Mouse (Mus musculus): ENCODE data around the gene Esrp2.

The Esrp2 gene

DNA sequence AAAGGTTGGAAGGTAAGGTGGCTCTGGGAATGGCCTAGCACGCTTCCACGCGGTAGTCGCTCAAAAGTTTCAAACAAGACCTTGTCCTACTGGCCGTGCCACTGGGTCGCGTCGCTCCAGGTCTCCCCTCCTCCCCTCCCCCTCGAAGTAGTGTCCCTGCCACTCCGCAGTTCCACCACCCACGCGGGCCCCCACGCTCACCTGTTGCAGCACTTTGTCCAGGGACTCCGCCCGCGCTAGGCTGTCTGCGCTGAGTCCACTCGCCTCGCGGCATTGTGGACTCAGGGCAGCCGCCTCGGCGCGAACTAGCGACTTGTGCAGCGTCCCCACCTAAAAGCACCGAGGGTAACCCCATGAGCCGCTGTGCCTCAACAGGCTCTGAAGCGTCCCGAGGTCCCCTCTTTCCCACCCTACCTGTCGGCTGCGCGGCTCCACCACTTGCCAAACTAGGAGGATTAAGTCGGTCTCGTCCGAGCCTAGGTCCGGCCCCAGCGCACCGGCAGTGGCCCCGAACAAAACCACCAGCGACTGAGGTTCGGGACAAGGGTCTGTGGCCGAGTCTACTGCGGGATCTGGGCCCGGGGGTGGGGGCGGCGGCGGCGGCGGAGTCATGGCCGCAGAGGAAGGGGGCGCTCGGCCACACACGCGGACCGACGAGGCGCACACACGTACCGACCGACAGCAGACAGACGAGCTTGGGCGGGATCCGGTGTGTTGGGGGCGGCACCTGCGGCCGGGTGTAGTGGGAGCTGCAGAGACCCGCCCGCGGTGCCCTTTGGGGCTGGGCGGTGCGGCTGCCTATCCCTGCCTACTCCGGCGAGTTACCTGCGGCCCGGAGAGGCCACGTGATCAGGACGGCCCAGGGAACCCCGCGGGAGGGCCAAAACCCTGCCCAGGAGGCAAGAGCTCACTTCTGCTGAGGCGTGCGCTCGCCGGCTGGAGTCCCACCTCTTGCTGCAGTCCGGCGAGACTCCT, at the start of gene Esrp2:
Esrp2 (minus strand) TSS at position 819 of the 975 bp plus-strand sequence.
- peak; percentile 83 to 96 for DNase-seq

DNA sequence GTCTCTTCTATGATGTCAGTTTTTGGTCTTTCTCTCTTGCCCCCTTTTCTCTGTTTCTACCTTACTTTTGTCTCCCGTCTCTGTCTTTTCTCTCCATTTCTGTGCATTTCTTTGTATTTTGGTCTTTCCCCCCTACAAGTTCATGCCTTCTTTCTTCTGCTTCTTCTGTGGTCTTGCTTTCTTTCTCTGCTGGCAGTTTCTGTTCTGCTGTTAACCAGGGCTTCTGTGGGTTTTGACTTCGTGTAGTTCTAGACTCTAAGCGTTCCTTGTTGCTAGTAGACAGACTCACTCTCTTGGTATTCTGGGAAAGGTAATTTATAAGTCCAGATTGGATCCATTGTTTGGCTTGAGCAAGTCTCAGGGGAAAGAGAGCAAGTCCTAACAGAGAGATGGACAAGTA, 49.6 kb upstream of the Esrp2 start:
- DNase-seq = no peak

DNA sequence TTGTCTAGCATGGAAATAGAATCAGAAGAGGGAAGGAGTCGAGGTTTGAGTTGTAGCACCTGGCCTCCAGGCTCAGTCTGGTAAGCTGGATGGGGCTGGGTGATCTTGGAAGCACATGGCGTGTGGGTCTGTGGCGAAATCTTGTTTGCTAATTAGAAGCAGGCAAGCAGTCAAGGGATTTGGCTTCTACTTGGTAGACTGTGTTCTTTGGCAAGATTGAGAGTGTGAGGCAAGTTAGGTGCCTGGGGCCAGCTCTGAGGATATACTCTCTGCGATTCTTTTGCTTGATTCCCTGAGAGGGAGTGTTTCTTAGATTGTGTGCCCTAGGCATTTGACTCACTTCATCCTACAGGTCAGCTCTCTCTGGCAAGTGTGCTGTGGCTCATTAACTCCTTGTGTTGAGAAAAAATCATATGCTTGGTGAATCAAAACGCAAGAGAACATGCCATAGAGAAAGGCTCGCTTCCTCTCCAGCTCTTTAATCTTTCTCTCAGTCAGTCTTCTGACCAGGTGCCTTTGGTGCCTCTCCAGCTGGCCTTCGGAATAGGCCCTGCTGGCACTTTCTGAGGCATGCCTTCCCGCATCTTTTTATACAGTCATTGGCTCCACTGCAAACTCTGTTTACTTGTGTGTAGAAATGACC, 49.0 kb upstream of the Esrp2 start:
- peak in 1 of 2 experiments; percentile 29 for DNase-seq

DNA sequence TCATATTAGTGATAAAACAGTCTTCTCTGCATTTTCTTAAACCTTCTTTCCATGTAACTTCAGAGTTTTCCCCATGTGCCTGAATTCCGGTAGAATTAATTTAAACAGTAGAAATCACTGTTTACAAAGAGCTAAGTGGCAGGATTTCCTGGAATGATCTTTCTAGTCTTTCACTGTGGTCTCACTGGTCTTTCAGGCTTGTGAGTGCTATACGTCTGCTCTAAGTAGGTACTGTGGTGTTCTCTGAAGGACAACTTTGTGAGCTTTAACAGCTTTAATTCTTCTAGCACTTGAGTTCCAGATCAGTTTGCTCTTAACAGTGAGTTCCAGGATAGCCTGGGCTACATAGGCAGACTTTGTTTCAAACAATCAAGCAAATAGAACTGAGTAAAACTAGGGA, 41.7 kb upstream of the Esrp2 start:
- DNase-seq = no peak

DNA sequence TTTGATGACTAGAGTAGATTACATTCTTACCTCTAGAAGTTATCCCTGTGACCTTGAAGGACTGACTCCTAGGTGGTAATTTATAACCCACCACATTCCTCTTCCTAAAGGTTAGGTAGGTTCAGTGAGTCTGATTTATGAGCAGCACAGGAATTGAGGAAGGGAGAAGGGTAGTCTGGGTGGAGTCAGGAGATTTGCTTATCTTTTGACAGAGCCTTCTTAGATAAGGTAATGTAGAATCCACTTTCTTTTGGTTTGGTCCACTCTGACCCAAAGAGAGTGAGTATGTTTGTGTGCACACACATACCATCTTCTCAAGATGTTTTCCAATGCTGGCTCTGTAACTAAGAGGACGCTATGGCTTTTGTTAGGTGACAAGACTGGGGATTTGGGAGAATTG, 40.8 kb upstream of the Esrp2 start:
- no peak for DNase-seq

DNA sequence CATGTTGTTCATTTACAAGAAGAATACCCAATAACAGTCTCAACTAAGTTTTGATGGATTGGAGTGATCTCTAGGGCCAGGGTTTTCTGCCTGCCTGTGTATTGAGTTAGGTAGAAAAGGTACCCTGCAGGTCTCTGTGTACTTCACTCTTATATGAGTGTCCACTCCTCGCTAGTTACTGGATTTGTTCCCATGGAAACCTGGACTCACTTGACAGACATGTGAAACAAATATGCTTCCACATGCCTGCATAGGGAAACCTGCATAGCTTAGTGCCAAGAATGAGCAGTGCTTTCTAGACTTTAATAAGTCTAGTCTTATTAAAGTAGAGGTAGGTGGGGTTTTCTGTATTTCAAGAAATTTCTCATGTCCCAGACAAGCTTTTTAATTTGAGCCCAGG, 40.1 kb upstream of the Esrp2 start:
- DNase-seq = peak in 1 of 2 experiments; percentile 3

DNA sequence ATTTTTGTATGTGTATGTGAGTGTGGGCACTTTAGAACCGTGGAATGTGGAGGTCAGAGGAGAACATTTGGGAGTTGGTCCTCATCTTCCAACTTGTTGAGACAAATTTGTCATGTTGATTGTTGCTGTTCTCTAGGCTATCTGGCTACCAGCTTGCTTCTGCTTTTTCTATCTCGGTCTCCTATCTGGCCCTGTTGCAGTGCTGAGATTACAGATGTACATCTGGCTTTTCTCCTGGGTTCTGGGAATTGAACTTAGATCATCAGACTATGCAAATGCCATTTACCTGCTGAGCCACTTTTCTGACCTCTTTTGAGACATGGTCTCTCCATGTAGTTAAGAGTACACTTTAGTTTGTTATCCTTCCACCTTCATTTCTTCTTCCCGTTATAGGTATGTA, 36.8 kb upstream of the Esrp2 start:
- no peak for DNase-seq

DNA sequence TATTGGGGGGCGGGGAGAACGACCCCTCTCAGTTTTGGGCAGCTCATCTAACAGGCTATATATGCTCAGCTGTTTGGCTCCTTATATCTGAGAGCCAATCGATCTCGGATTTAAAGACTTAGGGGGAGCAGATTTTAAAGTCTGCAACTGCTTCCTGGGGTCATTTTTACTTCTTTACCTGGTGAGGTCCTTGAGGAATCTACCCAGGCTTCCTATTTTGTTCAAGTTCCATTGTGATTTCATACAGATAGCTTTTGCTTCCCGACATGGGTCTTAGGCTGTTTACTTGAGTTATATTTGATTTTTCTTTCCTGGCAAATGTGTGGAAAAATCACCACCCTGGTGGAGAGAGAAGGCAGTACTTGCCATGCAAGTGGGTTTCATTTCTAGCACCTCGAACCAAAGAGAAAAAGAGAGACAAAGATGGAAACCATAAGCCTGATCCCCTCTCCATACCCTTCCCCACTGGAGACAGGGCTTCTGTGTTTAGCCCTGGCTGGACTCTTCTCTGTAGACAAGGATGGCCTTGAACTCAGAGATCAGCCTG, 33.2 kb upstream of the Esrp2 start:
- peak in 1 of 2 experiments; percentile 2 for DNase-seq

DNA sequence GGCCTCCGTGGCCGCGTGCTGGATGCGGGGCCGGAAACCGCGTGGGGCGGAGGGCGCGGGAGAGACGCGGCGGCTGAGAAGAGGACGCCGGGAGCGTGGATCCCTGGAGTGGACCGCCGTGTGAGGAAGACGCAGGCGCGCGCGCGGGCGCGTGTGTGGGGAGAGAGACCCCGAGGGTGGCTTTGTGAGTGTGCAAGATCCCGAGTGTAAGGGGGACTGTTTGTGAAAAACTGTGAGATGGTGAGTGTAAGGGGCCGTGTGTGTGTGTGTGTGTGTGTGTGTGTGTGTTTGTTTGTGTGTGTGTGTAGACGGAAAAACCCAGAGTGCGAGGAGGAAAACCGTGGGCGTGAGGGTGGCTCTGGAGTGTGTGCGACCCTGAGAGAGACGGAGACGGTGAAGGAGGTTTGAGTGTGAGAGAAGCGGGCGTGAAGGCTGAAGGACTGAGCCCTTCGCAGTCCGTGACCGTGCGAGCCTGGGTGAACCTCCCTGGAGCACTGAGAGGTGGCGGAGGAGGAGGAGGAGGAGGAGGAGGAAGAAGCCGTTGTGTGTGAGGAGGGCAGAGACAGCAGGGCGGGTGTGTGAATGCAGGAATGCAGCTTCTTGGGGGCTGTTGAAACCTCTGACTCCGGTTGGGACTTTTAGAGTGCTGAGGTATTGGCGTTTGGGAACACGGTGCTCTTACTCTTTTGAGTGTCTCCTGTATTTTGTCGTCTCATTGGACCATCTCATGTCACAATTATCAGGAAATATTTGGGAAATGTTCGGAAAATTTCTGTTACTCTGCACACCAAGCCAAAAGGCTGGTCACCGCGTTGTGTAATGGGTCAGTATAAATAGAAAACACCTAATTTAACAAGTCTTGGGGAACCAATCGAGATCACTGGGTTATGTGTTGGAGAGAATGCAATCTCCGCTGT, 32.5 kb upstream of the Esrp2 start:
- peak; percentile 39 to 45 for DNase-seq

DNA sequence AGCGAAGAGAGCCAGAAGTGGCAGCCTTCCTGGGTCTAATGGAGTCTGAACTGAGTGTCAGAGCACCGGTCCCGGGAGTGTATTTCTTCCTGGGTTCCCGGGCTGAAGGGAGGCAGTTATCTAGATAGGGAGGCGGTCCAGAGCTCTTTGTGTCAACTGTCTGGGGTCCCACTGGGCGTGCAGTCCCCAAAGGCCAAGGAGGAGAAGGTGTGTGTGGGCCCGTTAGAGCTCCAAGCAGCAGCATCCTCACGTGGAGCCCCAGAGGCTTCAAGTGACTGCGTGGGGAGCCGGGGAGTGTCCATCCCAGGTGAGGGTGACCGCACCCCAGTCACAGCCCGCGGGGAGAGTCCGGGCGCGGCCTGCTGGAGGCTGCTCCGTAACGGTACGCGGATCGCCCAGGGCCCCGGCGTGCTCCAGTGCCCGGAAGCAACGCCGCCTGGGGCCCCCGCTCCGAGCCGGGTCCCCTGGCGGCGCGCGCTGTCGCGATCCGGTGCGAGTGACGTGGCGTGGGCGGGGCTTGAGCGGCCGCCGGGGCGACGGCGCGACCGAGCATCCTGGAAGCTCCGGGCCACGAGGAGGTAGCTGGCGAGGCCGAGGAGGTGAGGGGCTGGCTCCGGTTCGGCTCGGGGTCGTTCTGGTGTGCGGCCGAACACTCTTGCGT, 31.7 kb upstream of the Esrp2 start, which contains the start of gene Slc7a6:
Slc7a6 (plus strand) TSS at position 502 of the 661 bp plus-strand sequence.
- DNase-seq = peak; percentile 89

DNA sequence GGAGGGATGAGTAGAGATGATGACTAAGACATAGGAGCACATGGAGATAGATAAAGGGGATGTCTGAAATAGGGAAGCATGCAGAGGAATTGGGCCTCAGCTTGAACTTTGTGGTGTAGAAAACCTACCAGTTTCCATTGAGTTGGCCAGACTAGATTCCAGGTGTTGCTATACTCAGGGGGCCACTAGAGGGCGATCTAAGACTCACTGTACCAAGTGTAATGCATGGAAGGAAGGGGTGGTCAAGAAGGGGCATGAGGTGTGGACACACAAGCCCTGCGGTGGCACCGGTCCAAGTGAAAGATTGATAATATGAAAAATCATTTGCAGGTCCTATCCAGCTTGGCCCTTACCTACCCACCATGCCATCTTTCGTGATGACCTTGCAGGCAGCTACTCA, 28.7 kb upstream of the Esrp2 start:
- DNase-seq = peak; percentile 35 to 80

DNA sequence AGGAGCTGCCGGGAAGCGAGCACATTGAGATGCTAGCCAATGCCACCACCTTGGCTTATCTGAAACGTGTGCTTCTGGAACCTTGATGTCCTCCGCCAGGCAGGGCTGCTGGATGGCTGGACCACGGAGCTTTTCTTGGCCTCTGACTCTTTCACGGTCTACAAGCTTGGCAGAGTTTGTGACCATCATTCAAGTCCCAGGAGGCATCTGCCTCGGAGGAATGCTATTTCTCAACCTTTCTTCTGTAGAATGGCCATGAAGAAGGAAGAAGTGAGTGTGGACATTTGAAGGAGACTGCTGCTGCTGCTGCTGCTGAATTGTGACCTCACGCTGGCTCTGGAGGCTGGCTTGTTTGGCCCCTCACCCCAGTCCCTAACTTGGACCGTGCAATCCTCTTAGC, 26.5 kb upstream of the Esrp2 start:
- DNase-seq = no peak

DNA sequence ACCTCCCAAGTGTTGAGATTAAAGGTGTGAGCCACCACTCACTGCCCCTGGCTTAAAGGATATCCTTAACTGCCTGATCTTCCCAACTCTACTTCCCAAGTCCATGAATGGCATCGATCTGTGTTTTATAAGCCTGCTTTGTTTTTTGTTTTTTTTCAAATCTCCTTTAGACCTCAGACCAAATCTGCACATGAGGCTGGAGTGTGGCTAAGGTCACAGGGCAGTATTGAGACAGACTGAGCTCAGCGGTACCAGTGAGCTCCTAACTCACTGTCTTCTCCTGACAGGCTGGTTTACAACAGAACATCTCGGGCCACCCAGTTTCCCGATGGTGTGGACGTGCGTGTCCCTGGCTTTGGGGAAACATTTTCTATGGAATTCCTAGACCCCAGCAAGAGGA, 23.1 kb upstream of the Esrp2 start:
- peak in 1 of 2 experiments; percentile 17 for DNase-seq

DNA sequence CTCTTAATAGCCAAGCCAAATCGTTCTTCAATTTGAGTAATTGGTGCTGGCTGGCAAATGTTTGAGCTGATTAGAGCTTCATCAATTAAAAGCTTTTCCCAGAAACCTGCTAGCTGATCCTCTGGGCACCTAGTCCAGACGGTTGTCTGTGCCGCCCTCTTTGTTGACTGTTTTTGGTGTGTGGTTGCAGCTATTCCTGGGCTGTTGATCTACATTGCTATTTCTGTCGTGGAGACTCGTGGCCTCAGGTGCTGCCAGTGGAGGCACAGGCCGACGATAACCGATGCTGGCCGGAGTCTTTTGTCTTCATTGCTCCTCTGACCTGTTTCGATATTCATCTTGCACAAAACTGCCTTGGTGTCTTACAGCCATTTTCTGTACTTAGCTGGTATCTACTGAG, 21.6 kb upstream of the Esrp2 start:
- DNase-seq = no peak

DNA sequence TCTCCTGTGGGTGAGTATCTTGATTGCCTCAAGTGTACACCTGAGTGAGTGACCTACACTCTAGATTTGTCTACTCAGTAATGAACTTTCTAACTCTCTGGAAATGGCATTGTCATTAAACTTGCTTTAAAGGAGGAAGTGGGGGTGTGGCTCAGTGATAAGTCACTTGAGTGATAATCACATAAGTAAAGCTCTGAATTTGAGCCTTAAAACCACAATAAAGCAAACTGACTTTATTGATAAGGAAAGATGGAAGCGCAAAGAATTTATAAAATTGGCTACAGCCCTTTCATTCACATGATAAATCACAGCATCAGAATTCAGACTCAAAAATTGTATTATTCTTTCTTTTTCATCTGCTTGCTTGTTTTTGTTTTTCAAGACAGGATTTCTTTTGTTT, 20.6 kb upstream of the Esrp2 start:
- no peak for DNase-seq

DNA sequence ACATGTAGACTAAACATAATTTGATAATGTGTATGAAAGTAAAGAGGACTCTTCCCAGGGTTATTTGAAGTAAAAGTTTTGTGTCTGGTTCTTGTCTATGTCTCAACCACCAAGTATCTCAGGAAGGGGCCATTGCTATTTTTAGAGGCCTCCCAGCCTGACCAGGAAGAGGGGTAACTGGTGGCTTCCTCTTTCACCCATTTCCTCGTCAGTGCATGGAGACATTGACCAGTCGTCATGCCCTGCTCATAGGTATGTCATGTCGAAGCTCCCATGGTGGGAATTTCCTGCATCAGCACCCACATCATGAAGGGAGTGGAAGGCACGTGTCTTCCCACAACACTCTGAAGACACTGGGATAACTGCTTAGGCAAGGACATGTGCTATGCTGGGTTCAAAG, 16.1 kb upstream of the Esrp2 start:
- DNase-seq = peak in 1 of 2 experiments; percentile 20

DNA sequence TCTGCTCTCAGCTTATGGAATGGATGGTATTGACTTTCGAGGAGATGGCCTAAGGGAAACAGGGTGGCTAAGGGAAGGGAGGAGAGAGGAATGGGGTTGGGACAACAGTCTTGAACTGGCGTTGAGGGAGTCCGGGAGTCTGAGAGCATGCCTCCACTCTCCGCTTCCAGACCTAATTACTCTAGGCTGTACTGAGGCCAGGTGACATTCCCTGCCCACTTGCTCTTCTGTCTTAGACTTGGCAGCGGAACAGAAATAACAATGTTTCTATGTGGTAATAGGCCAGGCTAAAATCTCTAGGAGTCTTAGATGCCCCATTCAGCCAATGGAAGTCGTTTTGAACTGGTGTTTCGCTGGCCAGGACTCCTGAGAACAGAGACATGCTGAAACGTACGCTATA, 14.3 kb upstream of the Esrp2 start:
- peak in 1 of 2 experiments; percentile 14 for DNase-seq

DNA sequence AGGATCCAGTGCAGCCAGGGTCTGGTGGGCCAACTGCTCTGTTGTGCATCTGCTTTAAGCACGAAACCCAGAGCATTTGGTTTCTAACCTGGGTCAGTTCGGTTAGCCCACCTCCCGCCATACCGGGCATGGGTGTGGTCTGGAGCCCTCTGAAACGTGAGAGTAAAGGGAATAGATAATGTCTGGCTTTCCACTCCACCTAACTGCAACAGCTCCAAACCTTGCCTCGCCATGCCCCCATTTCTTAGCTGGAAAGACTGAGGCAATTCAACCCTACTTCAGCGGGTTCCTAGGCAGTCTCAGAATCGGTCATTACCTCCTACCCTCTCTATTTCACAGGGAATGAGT, 13.9 kb upstream of the Esrp2 start:
- no peak for DNase-seq

DNA sequence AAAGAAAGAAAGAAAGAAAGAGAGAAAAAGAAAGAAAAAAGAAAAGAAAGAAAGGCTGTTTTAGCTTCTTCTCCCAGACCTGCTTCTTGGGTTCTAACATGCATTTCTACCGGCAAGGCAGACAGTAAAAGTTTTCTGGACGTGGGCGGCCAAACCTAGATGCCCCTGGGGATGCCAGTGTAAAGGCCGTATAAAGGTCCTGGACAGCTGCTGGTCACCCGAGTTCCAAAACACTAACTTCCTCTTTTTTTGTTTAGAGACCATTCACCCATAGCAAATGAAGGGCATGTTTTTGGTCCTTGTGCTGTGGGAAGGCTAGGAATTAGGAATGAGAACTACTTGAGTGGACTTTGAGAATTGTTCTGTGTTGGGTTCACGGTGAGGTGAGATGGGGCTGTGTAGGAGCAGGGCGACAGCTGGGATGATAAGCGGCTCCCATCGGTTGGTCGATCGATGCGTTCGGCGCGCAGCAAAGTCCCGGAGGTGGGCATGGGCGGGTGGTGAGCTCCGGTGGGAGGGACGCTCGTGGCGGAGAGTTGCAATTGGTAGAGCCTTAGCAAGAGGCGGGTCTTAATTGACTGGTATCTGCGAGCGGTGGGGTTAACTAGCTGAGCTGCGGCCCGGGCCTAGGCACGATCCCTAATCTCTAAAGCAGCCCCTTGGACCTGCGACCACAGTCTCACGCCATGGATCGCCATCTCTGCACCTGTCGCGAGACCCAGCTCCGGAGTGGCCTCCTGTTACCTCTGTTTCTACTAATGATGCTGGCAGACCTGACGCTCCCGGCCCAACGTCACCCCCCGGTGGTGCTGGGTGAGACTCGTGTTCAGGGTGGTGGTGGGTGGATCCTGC, 13.3 kb upstream of the Esrp2 start, which contains the start of gene Pla2g15:
Pla2g15 (plus strand) TSS at position 599 of the 852 bp plus-strand sequence.
- peak; percentile 94 to 95 for DNase-seq

DNA sequence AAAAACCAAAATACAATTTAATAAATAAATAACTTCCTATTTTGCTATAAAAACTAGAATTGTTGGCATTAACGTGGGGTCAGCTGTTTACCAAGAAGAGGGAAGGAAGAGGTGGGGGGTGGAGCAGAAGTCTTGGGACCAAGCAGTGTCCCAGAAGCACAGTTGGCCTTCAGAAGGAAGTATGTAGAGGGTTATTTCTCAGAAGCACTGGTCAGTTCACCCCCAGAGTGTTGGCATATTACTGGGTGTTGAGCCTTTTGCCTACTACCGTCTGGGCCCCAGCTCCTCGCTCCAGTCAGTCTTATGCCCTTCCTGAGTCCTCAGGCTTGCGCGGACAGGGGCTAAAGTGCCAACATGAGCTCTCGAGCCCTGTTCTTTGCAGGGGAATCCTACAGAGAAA, 12.3 kb upstream of the Esrp2 start:
- DNase-seq = no peak
